9 mouse cellular contexts compared by ENCODE assay signal in genomic region chr15:89556401-89557178, GRCm38 (mm10). TPM values are rescaled to one million over a fixed set of nuclear protein-coding genes. Genes with fewer than 3 reads are reported as not detected.
DNase-seq lines count a peak whose midpoint lies in the region; ATAC-seq and TF ChIP-seq lines count a peak whose summit lies in the region.
"Had no signal": no experiment of that assay in that cellular context is flagged by ENCODE, and none has a peak within 500 bp of the region (broad histone marks: within the 10 kb centered on the region; RNA-seq: fewer than 3 reads in every experiment).

No protein-coding gene starts in this region.

- H3K4me2 ChIP-seq in midbrain, embryonic 16.5 days (ENCODE audit: low read length), result peak overlapping the region; percentile 25; the same call in 1 of the 2 replicates

- peaks cover 50% of the 10 kb centered on the region for H3K27me3 ChIP-seq in hindbrain, embryonic 10.5 days (ENCODE audit: insufficient read depth, poor library complexity, severe bottlenecking)
- H3K27me3 ChIP-seq in midbrain, embryonic 16.5 days (ENCODE audit: control insufficient read depth, insufficient read depth, low read depth, low read length), result peaks cover 4% of the 10 kb centered on the region

- no peaks in the 10 kb centered on the region for H3K9me3 ChIP-seq in hindbrain, embryonic 10.5 days
- no peaks in the 10 kb centered on the region for H3K9me3 ChIP-seq in midbrain, embryonic 16.5 days (replicated peaks; ENCODE audit: control insufficient read depth, low read length, poor library complexity, severe bottlenecking)

- no peak overlapping the region for H3K4me3 ChIP-seq in cortical plate, adult 2 months (ENCODE audit: insufficient read depth, low read length)
- H3K4me3 ChIP-seq in hindbrain, embryonic 10.5 days, result peak overlapping the region; percentile 45
- 0 out of 2 replicates have a peak overlapping the region, but pooled peaks have one; percentile 7 for H3K4me3 ChIP-seq in midbrain, embryonic 16.5 days (ENCODE audit: low read depth, low read length)

- 23% methylated on average over 23 of the region's 23 CpGs for WGBS in hindbrain, embryonic 10.5 days
- WGBS in midbrain, embryonic 16.5 days, result 26% methylated on average over 22 of the region's 23 CpGs

- 0 out of 2 replicates have a peak overlapping the region, but pooled peaks have one; percentile 15 for H3K9ac ChIP-seq in midbrain, embryonic 16.5 days (ENCODE audit: low read depth, low read length)

- H3K27ac ChIP-seq in cortical plate, adult 2 months (ENCODE audit: insufficient read depth, low read length), result no peak overlapping the region
- no peak overlapping the region for H3K27ac ChIP-seq in hindbrain, embryonic 10.5 days
- no peak overlapping the region for H3K27ac ChIP-seq in midbrain, embryonic 16.5 days (ENCODE audit: low read length)

- peaks cover 3% of the 10 kb centered on the region; the same call in 1 of the 2 replicates for H3K4me1 ChIP-seq in cortical plate, adult 2 months (ENCODE audit: control insufficient read depth, insufficient read depth, low read length)
- peaks cover 34% of the 10 kb centered on the region for H3K4me1 ChIP-seq in hindbrain, embryonic 10.5 days (replicated peaks)
- peaks cover 7% of the 10 kb centered on the region; the same call in 1 of the 2 replicates for H3K4me1 ChIP-seq in midbrain, embryonic 16.5 days (ENCODE audit: control insufficient read depth, insufficient read depth, low read length)

- peak; percentile 68 for ATAC-seq in midbrain, embryonic 16.5 days
- no peak for ATAC-seq in megakaryocyte-erythroid progenitor cell, adult 5-6 weeks (replicated peaks; ENCODE audit: low FRiP score, low TSS enrichment, poor library complexity, severe bottlenecking)

- DNase-seq in kidney, postnatal 10 days, result peak; percentile 46
- no peak for DNase-seq in kidney, adult 9 months
- DNase-seq in hindbrain, embryonic 10.5 days (ENCODE audit: low spot score), result peak; percentile 59
- no peak for DNase-seq in urinary bladder, postnatal 4 days (ENCODE audit: low spot score in 2 of 2)
- DNase-seq in left cerebral cortex, adult 8-10 months (ENCODE audit: low spot score in 2 of 2), result no peak
- DNase-seq: thymus, postnatal 36 days had no signal

- peaks cover 6% of the 10 kb centered on the region; the same call in 1 of the 2 replicates for H3K36me3 ChIP-seq in hindbrain, embryonic 10.5 days
- peaks cover 6% of the 10 kb centered on the region; the same call in 1 of the 2 replicates for H3K36me3 ChIP-seq in midbrain, embryonic 16.5 days (ENCODE audit: control insufficient read depth, insufficient read depth, low read length)

- peak; percentile 19; the same call in 1 of the 2 replicates for TF ChIP-seq CTCF in cortical plate, adult 2 months (IDR thresholded peaks at IDR 0.05; ENCODE audit: extremely low read depth, insufficient read depth, low read length)

- no peak for TF ChIP-seq POLR2A in cortical plate, adult 2 months (IDR thresholded peaks at IDR 0.05; ENCODE audit: extremely low read depth, insufficient read depth, low read length)

RNA-seq across cellular contexts. Expression of gene Acr, which starts 11.5 kb away (rescaled TPM):
- polyA plus RNA-seq in cortical plate, adult 2 months (2012; rRNA removed), result 3.2 and 4.4 TPM in 2 replicates
- 0.19 and 0.38 TPM in 2 replicates for polyA plus RNA-seq in hindbrain, embryonic 10.5 days (2016; fragmentation: Nextera tagmentation; extraction: Ambion mirVana)
- polyA plus RNA-seq in midbrain, embryonic 16.5 days (2015; fragmentation: Nextera tagmentation; extraction: Ambion mirVana), result 1.6 and 1.8 TPM in 2 replicates
- 1.3 and 4.0 TPM in 2 replicates for total RNA-seq in megakaryocyte-erythroid progenitor cell, adult 5-6 weeks (2014; fragmentation: Nextera tagmentation)
- not detected in 2 replicates for total RNA-seq in megakaryocyte-erythroid progenitor cell, adult 5-6 weeks (2017)
- total RNA-seq in left cerebral cortex, adult 8-10 months (2022), result 1 to 10 TPM; 1.6 to 3.5 (median 2.3) TPM

RNA-seq across cellular contexts. Expression of gene Rabl2, which starts 35.1 kb away (rescaled TPM):
- polyA plus RNA-seq in cortical plate, adult 2 months (2012; rRNA removed), result 96.6 and 101 TPM in 2 replicates
- polyA plus RNA-seq in hindbrain, embryonic 10.5 days (2016; fragmentation: Nextera tagmentation; extraction: Ambion mirVana), result 76.7 and 88.1 TPM in 2 replicates
- 82.1 and 95.5 TPM in 2 replicates for polyA plus RNA-seq in midbrain, embryonic 16.5 days (2015; fragmentation: Nextera tagmentation; extraction: Ambion mirVana)
- 11.1 and 16.6 TPM in 2 replicates for total RNA-seq in megakaryocyte-erythroid progenitor cell, adult 5-6 weeks (2014; fragmentation: Nextera tagmentation)
- 8.4 and 11.7 TPM in 2 replicates for total RNA-seq in megakaryocyte-erythroid progenitor cell, adult 5-6 weeks (2017)
- 10 to 100 TPM; 28.8 to 35.7 (median 33.1) TPM for total RNA-seq in left cerebral cortex, adult 8-10 months (2022)

RNA-seq across cellular contexts. Expression of gene Shank3, which starts 57.2 kb away (rescaled TPM):
- polyA plus RNA-seq in cortical plate, adult 2 months (2012; rRNA removed), result 98.8 and 99.7 TPM in 2 replicates
- polyA plus RNA-seq in hindbrain, embryonic 10.5 days (2016; fragmentation: Nextera tagmentation; extraction: Ambion mirVana), result 2.8 and 3.5 TPM in 2 replicates
- 12.0 and 16.7 TPM in 2 replicates for polyA plus RNA-seq in midbrain, embryonic 16.5 days (2015; fragmentation: Nextera tagmentation; extraction: Ambion mirVana)
- total RNA-seq in megakaryocyte-erythroid progenitor cell, adult 5-6 weeks (2014; fragmentation: Nextera tagmentation), result 77.1 and 87.3 TPM in 2 replicates
- 11.8 and 48.9 TPM in 2 replicates for total RNA-seq in megakaryocyte-erythroid progenitor cell, adult 5-6 weeks (2017)
- 100 to 1,000 TPM; 192 to 223 (median 197) TPM for total RNA-seq in left cerebral cortex, adult 8-10 months (2022)

Comparison
In these comparisons a context has a peak if more than half of its experiments do, and no peak if none do; other contexts are left out.
1. DNase-seq: peak in kidney, postnatal 10 days (single experiment) and hindbrain, embryonic 10.5 days (single experiment); none in kidney, adult 9 months (single experiment), urinary bladder, postnatal 4 days (0 of 2) and left cerebral cortex, adult 8-10 months (0 of 2).